Mouse (Mus musculus) mature B cell (primary cell): Measurements from ENCODE around the gene Syt14.

ENCODE experiments used
- in situ Hi-C: fragments of 300-500 bp; cut with MboI; formaldehyde crosslinking; loops from 2 replicates; pipeline ENCODE4 v1.14.3; 2019

Gene Syt14

DNA sequence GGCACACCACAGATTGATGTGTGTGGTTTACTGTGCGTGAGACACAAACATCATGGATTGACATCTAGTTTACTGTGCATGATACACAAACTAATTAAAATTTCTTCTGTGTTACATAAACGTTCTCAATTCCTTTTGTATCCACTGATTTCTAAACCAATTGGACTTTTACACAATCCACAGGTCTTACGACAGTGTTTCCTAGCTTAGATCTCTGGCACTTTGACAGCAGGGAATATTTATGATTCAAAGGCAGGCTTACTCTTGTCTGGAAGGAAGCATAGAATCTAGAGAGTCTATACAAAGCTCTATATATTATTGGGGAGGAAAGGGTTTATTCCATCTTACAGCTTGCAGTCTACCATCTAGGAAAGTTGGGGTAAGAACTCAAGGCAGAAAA lies 171.1 kb downstream of the Syt14 start:
- in situ Hi-C loops = no loop called here

DNA sequence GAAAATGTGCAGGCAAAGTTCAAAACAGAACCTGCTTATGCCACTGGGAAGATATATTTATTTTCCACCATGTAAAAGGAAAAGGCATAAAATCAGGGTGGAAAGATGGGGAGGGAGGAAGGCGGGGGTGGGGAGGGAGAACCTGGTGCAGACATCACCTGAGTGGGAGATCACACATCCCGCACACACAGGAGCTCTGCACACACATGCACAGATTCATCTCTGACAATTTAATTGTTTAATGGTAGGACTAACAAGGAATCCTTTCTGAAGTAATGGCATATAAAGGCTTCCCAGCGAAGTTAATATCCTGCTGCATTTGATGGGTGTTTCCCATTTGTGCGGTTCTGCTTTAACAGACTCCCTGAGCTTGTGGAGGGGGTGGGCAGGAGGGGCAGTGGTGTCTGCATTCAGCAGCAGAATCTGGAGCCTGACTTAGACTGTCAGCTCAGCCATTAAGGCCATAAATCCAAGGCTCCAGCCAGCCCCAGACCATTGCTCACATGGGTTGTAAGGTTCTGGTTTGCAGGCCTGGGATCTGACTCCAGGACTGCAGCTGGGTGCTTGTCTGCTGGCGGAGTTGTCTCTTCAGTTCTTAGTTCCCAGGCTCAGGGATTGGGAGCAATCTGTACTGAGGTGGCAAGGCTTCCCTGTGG lies 174.1 kb downstream of the Syt14 start:
- in situ Hi-C loops = no loop called here

DNA sequence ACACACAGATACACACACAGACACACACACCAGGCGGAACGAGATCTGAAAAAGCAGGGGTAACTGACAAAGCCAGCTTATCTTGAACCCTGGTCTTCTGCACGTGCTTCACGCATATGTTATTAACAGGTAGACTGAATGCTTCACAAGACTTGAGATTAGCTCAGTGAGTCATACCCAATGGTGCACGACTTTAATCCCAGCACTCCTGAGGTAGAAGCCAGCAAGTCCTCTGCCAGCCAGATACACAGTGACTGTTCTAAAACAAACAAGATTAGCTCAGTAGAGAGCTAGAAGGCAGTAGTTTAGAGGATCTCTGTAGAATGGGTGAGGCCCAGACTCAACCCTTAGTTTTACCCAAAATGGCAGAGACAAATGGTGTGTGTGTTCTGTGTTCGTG lies 175.3 kb downstream of the Syt14 start:
- in situ Hi-C loops = no loop called here

DNA sequence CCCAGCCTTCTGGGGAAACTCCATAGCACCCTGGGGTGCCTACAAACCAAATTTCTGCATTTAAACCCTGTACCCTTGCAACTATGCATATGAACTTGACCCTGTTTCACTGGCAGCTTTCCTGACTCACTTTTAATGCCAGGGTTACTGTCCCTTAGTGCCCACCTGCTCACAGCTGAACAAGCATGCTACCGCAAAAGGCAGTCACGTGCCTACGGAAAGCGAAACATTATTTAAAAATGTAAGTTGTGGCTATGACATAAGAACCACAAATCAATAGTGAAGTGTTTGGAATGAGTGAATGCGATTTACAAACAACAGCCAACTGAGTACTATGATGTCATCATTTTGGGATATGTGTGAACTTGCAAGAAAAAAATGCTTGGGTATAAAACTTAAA lies 178.0 kb downstream of the Syt14 start:
- in situ Hi-C loops = no loop called here

DNA sequence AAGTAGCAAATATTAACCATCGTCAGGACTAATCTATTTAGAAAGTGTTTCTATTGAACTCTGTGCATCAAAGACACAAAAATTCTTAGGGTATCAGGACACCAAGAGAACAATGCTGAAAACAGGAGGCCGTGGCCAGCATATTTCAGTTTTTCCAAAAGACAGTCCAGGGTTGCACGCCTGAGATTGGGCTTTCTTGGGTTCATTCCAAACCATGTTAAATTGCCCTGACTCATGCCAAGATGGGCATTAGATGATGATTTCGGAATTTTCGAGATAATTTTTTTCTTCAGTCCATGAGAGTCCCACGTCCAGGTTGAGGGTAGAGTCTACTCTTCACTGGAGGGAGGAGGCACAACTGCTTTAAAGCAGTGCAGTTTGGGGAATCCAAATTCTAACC lies 178.6 kb downstream of the Syt14 start:
- in situ Hi-C loops = no loop called here

DNA sequence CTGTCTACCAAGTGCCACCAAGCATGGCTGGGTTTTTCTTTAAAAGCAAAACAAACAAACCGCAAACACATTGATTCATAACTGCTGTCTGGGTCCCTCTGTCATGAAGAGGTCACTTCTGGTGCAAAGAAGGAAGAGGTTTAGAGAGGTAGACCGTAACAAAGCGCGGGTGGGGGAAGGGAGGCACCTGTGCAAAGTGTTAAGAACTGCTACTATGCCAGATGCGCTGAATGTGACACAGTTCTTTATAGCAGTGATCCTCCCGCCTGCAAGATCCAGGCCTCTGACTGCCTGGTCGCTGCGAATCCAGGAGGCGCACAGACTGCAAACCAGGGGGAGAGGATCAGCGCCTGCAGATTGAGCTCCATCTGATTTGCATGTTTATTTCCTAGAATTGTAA lies 179.2 kb downstream of the Syt14 start:
- in situ Hi-C loops = no loop called here

DNA sequence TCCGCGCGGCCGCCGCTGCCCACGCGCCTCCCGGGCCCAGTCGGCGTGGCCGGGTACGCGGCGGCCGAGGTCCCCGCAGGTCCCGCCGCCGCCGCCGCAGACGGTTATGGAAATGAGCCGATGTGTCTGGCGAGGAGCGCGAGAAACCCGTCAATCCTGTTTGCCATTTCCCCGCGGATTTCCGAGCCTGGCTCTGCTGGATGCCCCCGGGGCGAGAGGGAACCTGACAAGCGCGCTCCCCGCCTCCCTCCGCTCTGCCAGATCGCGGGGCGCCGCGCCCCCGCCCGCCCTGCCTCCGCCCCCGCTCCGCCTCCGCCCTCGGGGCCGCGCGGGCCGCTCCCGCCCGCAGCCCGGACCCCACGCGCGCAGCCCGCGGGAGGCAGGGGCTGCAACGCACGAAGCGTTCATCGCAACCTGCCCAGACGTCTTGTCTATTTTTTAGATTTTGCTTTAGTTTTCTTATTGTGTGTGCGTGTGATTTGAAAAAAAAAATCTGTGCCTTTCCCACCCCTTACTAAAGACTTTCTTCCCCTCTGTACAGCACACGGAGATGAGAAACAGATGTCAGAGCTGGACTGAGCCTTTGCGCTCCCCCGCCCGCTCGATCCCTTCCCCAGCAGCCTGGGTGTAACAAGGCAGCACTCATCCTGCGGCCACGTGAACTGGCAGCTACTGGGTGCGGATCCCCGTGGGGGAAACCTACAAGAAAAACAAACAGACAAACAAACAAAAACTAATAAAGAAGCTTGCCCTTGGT lies 179.9 kb downstream of the Syt14 start, which contains the start of gene Sertad4:
Gene Sertad4, minus strand, starts transcription at position 283 of the 757 bp plus-strand sequence.
- in situ Hi-C loops = no loop called here

DNA sequence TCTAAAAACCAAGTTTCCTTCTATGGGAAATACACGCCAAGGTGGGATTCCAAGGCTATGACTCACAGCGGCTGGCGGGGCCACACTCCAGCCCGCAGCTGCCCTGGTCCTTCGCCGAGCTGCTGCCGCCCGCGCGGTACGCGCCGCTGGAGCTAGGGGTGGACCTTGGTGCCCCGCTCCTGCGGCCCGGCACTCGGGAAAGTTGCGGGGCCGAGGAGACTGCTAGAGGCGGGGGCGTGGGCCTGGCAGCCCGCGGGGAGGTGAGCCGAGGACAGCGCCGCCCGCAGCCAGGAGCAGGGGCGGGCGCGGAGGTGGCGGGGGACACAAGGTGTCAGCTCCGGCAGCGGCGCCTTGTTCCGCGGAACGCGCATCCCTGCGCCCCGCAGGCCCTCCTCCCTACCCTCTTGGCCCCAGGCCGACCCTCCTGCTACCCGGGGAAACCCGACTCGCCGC lies 180.7 kb downstream of the Syt14 start:
- in situ Hi-C loops = no loop called here

DNA sequence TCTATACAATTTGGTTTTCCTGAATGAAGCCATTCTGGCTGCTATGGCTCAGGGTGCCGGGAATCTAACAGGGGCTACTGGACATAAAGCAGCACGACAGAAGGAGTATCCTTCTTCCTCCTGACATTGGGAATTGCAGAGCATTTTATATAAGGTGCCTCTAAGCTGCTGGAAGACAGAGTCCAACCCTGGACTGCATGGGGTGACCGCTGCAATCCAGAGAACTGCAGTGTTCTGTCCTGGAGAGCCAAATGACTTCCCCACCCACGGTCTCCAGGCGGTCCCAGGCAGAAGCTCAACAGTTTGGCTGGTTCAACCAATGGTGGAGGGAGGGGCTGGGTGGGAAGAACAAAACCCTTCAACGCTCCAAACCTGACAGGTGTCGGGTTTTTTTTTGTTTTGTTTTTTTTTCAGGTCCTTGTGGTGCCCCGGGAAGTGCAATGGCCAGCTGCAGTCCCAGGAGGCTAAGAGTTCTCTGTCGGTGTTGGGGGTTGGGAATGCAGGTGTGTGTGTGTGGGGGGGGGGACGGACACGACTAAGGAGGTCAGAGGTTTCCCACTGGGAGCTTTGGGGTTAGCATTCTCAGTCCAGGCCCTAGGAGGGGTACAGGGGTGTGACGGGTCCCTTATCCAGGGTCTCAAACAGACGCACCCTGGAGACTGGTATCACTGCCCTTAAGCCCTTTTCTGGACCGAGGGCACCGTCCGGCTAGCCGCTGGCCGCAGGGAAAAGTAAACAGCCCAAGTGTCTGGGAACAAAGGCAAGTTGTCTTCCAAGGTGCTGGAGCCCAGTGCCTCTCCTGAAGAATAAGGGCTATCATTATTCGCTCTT lies 181.4 kb downstream of the Syt14 start:
- in situ Hi-C loops = no loop called here

DNA sequence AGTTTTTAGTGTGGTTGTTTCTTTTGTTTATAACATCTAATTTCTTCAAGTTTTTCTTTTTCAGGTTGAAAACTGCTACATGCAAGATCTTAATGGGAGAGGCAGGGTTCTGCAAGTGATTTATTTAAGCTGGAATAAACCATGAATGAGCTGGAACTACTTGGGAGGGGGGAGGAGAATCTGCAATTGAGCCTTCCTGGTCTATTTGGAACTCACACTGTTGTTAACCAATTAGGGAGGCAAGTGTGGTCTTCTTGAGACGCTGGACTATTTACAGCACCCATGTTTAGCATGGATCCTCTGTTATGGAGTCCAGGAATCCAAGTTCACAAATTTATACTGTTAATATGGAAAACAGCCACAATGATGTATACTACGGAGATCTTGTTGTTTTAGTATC lies 182.1 kb downstream of the Syt14 start:
- in situ Hi-C loops = no loop called here

DNA sequence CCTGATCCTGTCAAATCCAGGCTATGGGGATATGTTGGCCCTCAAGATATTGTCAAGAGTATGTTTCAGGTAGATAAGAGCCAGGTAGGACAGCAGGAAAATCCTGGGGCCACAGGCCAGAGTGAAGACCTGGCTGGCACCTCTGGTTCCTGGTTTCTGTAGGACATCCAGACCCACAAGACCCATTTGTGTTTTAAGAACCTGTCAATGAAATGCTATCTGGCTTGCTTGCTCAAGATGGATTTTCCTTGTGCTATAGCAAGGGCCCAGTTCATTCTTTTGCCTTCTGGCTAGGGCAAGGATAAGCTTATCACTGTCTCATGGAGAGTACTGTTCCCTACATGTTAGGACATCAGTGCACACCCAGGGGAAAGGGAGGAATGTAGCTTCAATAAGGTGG lies 183.5 kb downstream of the Syt14 start:
- in situ Hi-C loops = no loop called here

DNA sequence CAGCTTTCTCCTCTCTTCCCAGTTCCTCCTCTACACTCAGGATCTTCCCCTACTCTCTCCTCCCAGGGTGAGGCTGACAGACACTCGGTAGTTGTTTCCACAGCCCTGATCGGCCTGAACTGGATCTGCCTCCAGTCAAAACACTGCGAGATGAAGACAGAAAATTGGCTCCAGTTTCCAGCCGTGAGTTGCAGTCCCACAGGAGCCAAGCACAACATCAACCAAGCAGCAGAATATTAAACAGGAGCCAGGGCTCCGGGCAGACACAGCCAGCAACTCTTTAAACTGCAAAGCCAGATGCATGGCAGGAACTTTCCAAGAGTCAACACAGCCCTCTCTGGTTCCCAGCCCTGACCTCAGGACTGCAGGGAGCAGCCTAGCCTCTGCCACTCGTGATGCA lies 183.9 kb downstream of the Syt14 start:
- in situ Hi-C loops = no loop called here

DNA sequence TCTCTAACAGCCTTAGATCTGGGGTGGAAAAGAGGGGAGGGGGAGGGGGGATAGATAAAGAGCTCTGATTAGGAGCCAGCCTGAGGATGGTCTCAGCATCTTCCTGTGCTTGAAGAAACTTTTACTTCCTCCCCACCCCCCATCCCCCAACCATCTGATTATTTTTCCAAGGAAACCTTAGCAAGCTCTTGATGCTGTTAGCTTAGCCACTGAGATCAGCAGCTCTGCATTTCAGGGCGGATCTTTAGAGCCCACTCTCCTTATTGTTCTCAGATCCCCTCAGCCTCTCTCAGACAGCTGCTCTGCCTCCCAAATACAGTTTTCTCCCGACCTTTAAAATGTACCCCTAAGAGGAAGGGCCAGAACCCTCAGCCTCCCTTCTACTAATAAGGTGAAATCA lies 184.4 kb downstream of the Syt14 start:
- in situ Hi-C loops = no loop called here

DNA sequence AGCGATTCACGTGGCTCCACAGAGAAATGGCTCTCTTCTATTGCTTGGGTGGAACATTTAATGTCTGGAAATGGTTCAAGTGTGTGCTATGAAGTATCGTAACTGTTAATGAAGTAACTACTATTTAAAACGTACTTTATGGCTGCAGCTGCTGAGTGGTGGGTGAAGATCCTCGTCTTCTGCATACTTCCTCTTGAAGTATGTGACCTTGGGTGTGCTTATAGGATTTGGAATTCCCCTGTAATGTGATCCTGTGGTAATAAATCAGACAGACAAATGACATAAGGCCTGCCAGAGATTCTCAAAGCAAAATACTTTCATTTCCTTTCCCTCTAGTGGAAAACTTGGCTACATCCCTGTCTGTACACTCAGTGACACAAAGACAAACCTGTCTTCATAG lies 186.0 kb downstream of the Syt14 start:
- in situ Hi-C loops = no loop called here

DNA sequence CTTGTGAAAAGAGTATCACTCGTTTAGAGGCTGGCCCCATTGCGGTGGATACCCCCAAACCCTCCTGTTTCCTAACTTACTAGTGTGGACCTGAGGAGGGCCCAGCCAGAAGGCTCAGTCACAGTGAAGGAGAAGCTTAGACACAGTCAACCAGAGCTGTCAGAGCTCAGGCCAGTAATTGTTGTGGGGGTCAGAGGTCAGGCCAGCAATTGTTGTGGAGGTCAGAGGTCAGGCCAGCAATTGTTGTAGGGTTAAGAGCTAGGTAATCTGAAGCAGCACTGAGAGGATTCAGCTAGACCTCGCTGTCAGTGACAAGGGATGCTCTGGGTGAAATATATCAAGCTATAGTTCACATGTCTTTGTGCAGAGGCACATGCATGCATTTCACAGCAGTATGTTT lies 188.3 kb downstream of the Syt14 start:
- in situ Hi-C loops = no loop called here
